Mouse (Mus musculus) lung, adult 2 months (tissue): Measurements from ENCODE around the gene Olfr68.

ENCODE experiments used
- CTCF ChIP-seq: fragments of 200-500 bp; IDR thresholded peaks from 2 replicates; pipeline ENCODE4 v1.5.1; 2011; ENCODE audit warnings: mild to moderate bottlenecking, low read length, control low read depth; ENCODE audit not compliant: insufficient read depth
- POLR2A ChIP-seq: fragments of 200-500 bp; IDR thresholded peaks from 2 replicates; pipeline ENCODE4 v1.6.1; 2011; ENCODE audit warnings: low read depth, mild to moderate bottlenecking, control low read depth, low read length, borderline replicate concordance; ENCODE audit errors: extremely low read depth

- TF ChIP-seq POLR2A (no peak), CTCF (no peak)
Measured at GRCm38 (mm10) chr7:103771494-103771893, 8.0 kb downstream of the Olfr68 start, which contains the start of gene Olfr69.
